Mouse (Mus musculus): ENCODE results near the gene Spag6.
A peak's percentile ranks its signal among the peaks of the same experiment; 100 is the strongest.

The Spag6 gene

DNA sequence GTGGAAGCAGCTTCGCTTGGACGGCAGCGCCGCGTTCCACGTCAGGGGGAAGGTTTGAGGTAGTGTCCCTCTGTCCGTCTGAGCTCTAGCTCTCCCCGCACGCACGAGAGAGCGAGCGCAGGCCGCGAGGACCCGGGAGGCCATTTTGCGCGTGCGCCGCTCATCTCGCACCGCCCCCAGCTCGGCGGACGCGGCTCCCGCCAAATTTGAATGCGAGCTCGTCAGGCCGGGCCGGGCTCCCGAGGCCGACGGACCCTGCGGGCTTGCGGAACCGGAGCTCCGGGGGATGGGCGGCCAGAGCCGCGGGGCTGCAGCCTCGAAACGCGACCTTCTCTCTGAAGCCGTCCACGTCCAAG is 5.1 kb upstream of the Spag6 start:
- DNase-seq = no peak

DNA sequence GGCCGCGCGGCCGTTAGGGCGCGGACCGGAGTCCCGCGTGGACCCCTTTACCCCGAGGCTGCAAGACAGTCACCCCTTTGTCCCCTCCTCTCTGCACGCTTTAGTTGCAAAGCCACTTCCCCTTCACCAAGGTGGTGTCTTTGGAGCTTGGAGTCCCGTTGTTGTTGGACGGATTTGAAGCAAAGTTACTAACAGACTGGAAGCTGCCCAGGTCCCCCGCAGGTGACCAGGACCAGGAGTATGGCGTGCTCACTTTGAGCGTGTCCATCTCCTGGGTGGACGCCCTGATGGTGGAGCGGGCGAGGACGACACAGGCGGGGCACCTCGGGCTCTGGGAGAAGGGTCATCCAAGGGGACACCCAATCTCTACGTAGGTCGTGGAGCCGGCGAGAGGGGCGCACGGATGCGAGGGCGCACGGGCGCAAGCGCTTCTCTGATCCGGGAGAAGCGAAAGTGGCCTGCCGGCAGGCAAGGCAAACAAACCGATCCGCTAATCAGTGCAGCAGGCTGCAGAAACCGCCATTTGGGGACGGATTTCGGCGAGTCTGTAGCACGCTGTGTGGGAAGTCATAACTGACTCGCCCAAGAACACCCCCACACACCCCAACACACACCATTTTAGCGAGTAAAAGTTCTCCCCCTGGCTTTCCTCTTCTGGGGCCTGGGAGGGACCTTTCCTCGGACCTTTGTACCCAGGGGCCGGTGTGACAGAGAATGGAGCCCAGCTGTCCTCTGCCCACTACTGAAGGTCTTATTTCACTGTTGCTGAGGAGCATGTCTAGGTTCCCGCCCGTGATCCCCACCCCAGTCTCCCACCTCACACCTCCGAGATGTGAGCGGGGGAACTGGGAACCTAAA is 4.5 kb upstream of the Spag6 start:
- DNase-seq = peak; percentile 52

GRCm38 (mm10) chr2:18690055-18690691 is 3.7 kb upstream of the Spag6 start:
- peak; percentile 40 for DNase-seq

- no peak for DNase-seq
Observed at GRCm38 (mm10) chr2:18690756-18691155, 3.1 kb upstream of the Spag6 start.

- no peak for DNase-seq
Observed at GRCm38 (mm10) chr2:18692031-18692430, 1.8 kb upstream of the Spag6 start.

DNA sequence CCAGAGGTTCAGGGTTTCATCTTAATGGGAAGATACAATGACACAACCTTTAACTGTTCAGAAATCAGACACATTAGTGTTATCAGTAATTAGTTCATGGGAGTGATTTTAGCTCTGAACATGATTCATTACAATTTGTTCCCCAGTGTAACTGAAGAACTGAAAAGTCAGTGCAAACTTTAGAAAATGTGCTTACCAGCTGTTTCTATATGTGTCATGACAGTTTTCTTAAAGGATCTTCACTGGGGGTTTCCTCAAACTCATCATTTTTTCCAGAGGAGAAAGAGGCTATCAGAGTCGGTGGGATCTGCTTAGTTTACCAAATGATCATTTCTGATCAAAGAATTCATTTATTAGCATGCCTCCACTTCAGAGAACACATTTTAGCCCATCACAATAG is 1.3 kb upstream of the Spag6 start:
- DNase-seq = no peak

GRCm38 (mm10) chr2:18693491-18693870 is 351 bp upstream of the Spag6 start:
- DNase-seq = no peak

DNA sequence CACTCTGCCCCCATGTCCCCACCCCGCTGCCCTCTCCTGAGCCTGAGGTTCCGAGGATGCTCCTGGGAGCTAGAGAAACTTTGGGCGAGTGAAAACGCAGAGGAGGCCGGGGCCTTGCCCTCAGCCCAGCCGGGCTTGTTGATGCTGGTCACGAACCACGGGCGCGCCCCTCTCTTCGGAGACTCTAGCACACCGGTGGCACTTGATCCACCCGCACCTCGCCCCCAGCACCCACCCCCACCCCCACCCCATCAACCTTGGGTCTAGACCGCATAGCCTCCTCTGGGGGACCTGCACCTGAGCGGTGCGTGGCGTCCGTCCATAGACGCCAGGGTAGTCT is 749 bp downstream of the Spag6 start:
- no peak for DNase-seq

- no peak for DNase-seq
Observed at GRCm38 (mm10) chr2:18695163-18695562, 1.3 kb downstream of the Spag6 start.

DNA sequence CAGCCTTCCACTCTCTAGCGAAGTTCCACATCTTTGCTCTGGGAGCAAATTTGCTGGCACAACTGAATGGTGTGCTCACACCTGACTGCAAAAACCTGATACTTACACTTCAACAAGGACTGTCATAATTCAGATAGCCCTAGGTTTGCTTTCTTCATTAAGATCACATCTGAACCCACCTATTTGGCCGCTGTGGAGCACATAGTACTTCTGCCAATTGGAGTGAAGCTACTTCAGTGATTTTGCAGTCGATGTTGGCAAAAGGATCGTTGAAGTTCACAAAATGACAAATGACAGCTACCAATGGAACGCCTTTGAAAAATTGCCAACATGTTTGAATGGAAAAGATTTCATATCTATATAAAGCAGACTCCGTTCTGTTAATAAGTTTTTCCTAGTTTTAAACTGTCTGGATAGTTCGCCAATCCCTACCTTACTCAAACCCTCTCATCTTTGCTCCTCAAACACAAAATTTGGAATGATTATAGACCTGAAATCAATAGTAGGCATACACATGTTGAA is 1.9 kb downstream of the Spag6 start:
- DNase-seq = no peak

DNA sequence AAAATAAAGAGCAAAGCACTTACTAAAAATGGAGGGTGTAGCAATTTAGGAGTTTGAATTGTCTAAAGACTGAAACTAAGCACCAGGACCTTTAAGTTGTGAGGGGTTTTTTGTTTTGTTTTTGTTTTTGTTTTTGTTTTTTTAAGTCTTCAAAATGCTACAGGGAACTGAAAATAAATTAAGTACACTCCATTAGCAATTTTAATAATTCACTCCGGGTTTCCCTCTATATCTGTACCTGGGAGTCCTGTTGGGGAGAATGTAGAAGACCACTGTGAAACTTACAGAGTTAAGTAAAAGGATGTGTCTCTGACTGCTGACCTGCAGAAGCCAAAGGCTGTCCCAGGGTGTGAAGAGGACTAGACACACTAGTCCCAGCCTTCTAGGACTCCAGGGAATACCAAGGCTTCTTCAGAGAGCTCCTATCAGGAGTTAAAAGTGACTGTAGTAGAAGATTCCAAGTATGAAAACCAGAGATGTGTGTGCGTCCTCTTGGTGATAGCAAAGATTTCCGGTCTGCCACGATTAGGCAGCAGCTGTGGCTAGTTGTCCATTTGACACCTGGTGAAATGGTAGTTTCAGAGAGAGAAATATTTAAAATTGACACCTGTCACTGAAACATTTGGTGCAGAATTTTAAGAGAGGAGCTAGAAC is 3.9 kb downstream of the Spag6 start:
- DNase-seq = no peak

GRCm38 (mm10) chr2:18698663-18699385 is 5.0 kb downstream of the Spag6 start:
- peak; percentile 9 for DNase-seq

DNA sequence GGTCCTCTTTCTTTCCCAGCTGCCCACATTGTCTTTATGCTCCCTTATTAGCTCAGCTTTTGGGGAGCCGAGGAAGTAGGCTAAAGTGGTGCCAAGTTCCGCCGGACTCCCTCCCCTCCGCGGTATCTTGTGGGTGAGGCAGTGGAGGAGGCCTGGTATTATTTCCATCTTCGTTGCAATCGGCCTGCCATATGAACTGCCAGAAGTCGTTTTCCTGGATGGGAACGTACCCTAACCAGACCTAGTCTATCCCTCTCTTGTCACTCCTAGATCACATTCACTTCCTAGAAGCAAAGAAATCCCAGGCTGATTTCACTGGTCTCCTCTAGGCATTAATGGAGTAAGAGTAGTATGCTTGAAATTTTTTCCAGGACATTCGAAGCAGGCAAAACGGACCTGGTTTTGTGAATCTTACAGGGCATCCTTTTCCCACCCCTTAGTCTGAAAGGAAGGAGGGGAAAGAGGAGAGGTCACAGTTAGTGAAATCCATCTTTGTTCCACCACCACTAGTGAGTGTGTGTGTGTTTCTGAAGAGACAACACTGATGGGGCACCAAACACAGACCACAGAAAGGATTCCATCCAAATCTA is 5.7 kb downstream of the Spag6 start:
- no peak for DNase-seq

GRCm38 (mm10) chr2:18710356-18710755 is 16.5 kb downstream of the Spag6 start:
- DNase-seq = peak; percentile 19

DNA sequence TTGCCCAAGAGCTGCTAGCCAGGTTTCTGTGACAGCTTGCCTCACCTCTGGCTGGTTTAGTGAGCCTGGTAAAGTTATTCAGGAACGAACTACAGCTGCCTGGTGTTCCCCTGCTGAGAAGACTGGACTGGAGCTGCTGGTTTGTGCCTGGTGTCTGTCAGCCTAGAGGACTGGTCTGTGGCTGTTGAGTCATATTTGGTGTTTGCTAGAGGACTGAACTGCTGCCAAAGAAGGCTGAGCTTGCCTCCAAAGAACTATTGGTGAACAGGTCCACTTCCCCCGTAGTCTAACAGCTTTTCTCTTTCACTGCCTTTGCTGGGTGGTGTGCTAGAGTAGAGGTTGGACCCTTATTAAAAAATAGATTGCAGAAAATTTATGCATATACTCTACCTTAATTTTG is 19.2 kb downstream of the Spag6 start:
- DNase-seq = no peak

DNA sequence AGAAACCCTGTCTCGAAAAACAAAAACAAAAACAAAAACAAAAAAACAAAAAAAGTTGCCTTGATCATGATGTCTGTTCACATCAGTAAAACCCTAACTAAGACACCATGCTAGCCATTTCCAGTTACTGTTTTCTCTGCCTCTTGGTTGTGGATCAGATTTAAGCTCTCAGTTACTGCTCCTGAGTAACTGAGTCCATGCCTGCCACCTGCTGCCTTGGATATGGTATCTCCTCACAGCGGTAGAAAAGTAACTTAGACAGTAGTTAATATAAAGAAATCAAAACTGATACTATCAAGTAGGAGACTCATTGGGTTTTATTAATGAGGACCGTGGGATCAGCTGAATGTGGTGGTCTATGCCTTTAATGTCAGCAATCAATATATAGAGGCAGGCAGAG is 20.5 kb downstream of the Spag6 start:
- DNase-seq = no peak

- DNase-seq = no peak
Observed at GRCm38 (mm10) chr2:18718521-18718920, 24.7 kb downstream of the Spag6 start.

DNA sequence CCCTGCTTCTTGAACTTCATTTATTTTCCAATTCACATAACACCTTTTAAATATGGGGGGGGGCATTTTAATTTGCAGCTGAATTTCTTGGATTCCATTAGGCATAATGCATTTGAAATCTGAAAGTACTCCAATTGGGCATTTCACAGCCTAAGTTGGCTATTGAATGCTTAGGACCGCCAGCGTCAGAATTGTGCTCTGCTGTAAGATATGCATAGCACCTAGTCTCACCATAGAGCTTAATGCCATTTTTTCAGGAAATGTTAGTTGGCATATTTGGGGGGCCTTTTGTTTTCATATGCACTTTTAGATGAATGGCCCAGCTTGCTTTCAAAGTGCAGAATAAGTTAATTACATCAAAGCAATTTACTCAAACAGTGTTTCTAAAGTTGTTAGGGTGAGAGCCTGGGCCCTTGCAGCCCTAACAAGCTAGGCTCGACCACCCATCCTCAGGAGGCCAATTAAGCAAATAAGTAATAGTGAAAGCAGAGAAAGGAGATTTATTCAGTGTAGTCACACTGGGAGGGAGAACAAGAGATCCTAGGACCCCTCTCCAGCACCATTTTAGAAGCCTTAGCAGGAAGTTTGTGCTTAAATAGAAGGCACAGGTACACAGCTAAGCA is 28.5 kb downstream of the Spag6 start:
- no peak for DNase-seq

- no peak for DNase-seq
Observed at GRCm38 (mm10) chr2:18724462-18724861, 30.6 kb downstream of the Spag6 start.

GRCm38 (mm10) chr2:18725880-18726279 is 32.0 kb downstream of the Spag6 start:
- DNase-seq = no peak

GRCm38 (mm10) chr2:18731718-18732117 is 37.9 kb downstream of the Spag6 start:
- no peak for DNase-seq

- DNase-seq = no peak
Observed at GRCm38 (mm10) chr2:18734394-18735127, 40.7 kb downstream of the Spag6 start.
